Mouse (Mus musculus): ENCODE data around the gene Hsh2d. TPM values are rescaled to one million over a fixed set of nuclear protein-coding genes. Genes with fewer than 3 reads are reported as not detected.

Gene Hsh2d
- polyA plus RNA-seq (2015; fragmentation: Nextera tagmentation; extraction: Ambion mirVana): not detected in 2 replicates

GRCm38 (mm10) chr8:72189417-72190214, at the start of gene Hsh2d:
Gene Hsh2d (plus strand): TSS chr8:72189638.
- Histone ChIP-seq H3K27me3 (ENCODE audit: insufficient read depth, low read length) (no peaks in the 10 kb centered on the region), H3K27ac (ENCODE audit: low read length) (no peak within 1 kb of the TSS), H3K9me3 (ENCODE audit: low read length) (no peaks in the 10 kb centered on the region), H3K9ac (replicated peaks; ENCODE audit: low read length) (no peak within 1 kb of the TSS), H3K4me3 (ENCODE audit: low read length) (no peak within 1 kb of the TSS), H3K4me1 (ENCODE audit: insufficient read depth, low read length) (no peaks in the 10 kb centered on the region), H3K36me3 (ENCODE audit: insufficient read depth, low read length) (no peaks in the 10 kb centered on the region), H3K4me2 (replicated peaks; ENCODE audit: low read depth, low read length) (no peak within 1 kb of the TSS)
- no peak for ATAC-seq (ENCODE audit: low FRiP score, low TSS enrichment)
- WGBS: 66% methylated on average over 12 of the region's 12 CpGs

- ATAC-seq (ENCODE audit: low FRiP score, low TSS enrichment): no peak
- Histone ChIP-seq H3K27ac (ENCODE audit: low read length) (no peak overlapping the region), H3K27me3 (ENCODE audit: insufficient read depth, low read length) (no peaks in the 10 kb centered on the region), H3K9ac (replicated peaks; ENCODE audit: low read length) (no peak overlapping the region), H3K36me3 (ENCODE audit: insufficient read depth, low read length) (peaks cover 94% of the 10 kb centered on the region), H3K4me1 (ENCODE audit: insufficient read depth, low read length) (0 out of 2 replicates have a peak, but pooled peaks cover 3% of the 10 kb centered on the region), H3K4me2 (replicated peaks; ENCODE audit: low read depth, low read length) (no peak overlapping the region), H3K9me3 (ENCODE audit: low read length) (no peaks in the 10 kb centered on the region), H3K4me3 (ENCODE audit: low read length) (no peak overlapping the region)
- 90% methylated on average over 13 of the region's 13 CpGs for WGBS
Measured at GRCm38 (mm10) chr8:72143256-72143824, 46.1 kb upstream of the Hsh2d start.

- Histone ChIP-seq H3K27me3 (ENCODE audit: insufficient read depth, low read length) (no peaks in the 10 kb centered on the region), H3K9ac (replicated peaks; ENCODE audit: low read length) (no peak overlapping the region), H3K9me3 (ENCODE audit: low read length) (no peaks in the 10 kb centered on the region), H3K4me1 (ENCODE audit: insufficient read depth, low read length) (0 out of 2 replicates have a peak, but pooled peaks cover 5% of the 10 kb centered on the region), H3K4me2 (replicated peaks; ENCODE audit: low read depth, low read length) (no peak overlapping the region), H3K36me3 (ENCODE audit: insufficient read depth, low read length) (peaks cover 91% of the 10 kb centered on the region), H3K4me3 (ENCODE audit: low read length) (no peak overlapping the region), H3K27ac (ENCODE audit: low read length) (no peak overlapping the region)
- no peak for ATAC-seq (ENCODE audit: low FRiP score, low TSS enrichment)
- WGBS: 93% methylated on average over 5 of the region's 5 CpGs
Measured at GRCm38 (mm10) chr8:72144345-72144975, 45.0 kb upstream of the Hsh2d start.

GRCm38 (mm10) chr8:72145511-72145910, 43.9 kb upstream of the Hsh2d start:
- no peak overlapping the region for H3K27ac ChIP-seq (ENCODE audit: low read length)

GRCm38 (mm10) chr8:72146056-72146455, 43.4 kb upstream of the Hsh2d start:
- H3K4me3 ChIP-seq (ENCODE audit: low read length): no peak overlapping the region
- peaks cover 93% of the 10 kb centered on the region for H3K36me3 ChIP-seq (ENCODE audit: insufficient read depth, low read length)
- H3K9me3 ChIP-seq (ENCODE audit: low read length): no peaks in the 10 kb centered on the region
- H3K9ac ChIP-seq (replicated peaks; ENCODE audit: low read length): no peak overlapping the region
- 87% methylated on average over 1 of the region's 1 CpGs for WGBS
- H3K4me1 ChIP-seq (ENCODE audit: insufficient read depth, low read length): 0 out of 2 replicates have a peak, but pooled peaks cover 5% of the 10 kb centered on the region
- ATAC-seq (ENCODE audit: low FRiP score, low TSS enrichment): no peak
- H3K27me3 ChIP-seq (ENCODE audit: insufficient read depth, low read length): no peaks in the 10 kb centered on the region
- H3K27ac ChIP-seq (ENCODE audit: low read length): no peak overlapping the region
- H3K4me2 ChIP-seq (replicated peaks; ENCODE audit: low read depth, low read length): no peak overlapping the region

More at GRCm38 (mm10) chr8:72145511-72145910, 43.9 kb upstream of the Hsh2d start:
- 83% methylated on average over 3 of the region's 3 CpGs for WGBS
- Histone ChIP-seq H3K27me3 (ENCODE audit: insufficient read depth, low read length) (no peaks in the 10 kb centered on the region), H3K9me3 (ENCODE audit: low read length) (no peaks in the 10 kb centered on the region), H3K36me3 (ENCODE audit: insufficient read depth, low read length) (peaks cover 91% of the 10 kb centered on the region), H3K4me2 (replicated peaks; ENCODE audit: low read depth, low read length) (no peak overlapping the region), H3K4me1 (ENCODE audit: insufficient read depth, low read length) (0 out of 2 replicates have a peak, but pooled peaks cover 5% of the 10 kb centered on the region), H3K4me3 (ENCODE audit: low read length) (no peak overlapping the region), H3K9ac (replicated peaks; ENCODE audit: low read length) (no peak overlapping the region)
- ATAC-seq (ENCODE audit: low FRiP score, low TSS enrichment): no peak

- H3K36me3 ChIP-seq (ENCODE audit: insufficient read depth, low read length): peaks cover 93% of the 10 kb centered on the region
- ATAC-seq (ENCODE audit: low FRiP score, low TSS enrichment): no peak
- no peak overlapping the region for H3K4me3 ChIP-seq (ENCODE audit: low read length)
- WGBS: 93% methylated on average over 3 of the region's 3 CpGs
- no peaks in the 10 kb centered on the region for H3K9me3 ChIP-seq (ENCODE audit: low read length)
- H3K9ac ChIP-seq (replicated peaks; ENCODE audit: low read length): no peak overlapping the region
- no peaks in the 10 kb centered on the region for H3K27me3 ChIP-seq (ENCODE audit: insufficient read depth, low read length)
- H3K4me1 ChIP-seq (ENCODE audit: insufficient read depth, low read length): 0 out of 2 replicates have a peak, but pooled peaks cover 5% of the 10 kb centered on the region
- no peak overlapping the region for H3K27ac ChIP-seq (ENCODE audit: low read length)
- no peak overlapping the region for H3K4me2 ChIP-seq (replicated peaks; ENCODE audit: low read depth, low read length)
Measured at GRCm38 (mm10) chr8:72146556-72146955, 42.9 kb upstream of the Hsh2d start.

- Histone ChIP-seq H3K36me3 (ENCODE audit: insufficient read depth, low read length) (peaks cover 93% of the 10 kb centered on the region), H3K4me2 (replicated peaks; ENCODE audit: low read depth, low read length) (no peak overlapping the region), H3K9ac (replicated peaks; ENCODE audit: low read length) (no peak overlapping the region), H3K4me3 (ENCODE audit: low read length) (no peak overlapping the region), H3K27ac (ENCODE audit: low read length) (no peak overlapping the region), H3K27me3 (ENCODE audit: insufficient read depth, low read length) (no peaks in the 10 kb centered on the region), H3K9me3 (ENCODE audit: low read length) (no peaks in the 10 kb centered on the region), H3K4me1 (ENCODE audit: insufficient read depth, low read length) (0 out of 2 replicates have a peak, but pooled peaks cover 5% of the 10 kb centered on the region)
- 78% methylated on average over 2 of the region's 2 CpGs for WGBS
- no peak for ATAC-seq (ENCODE audit: low FRiP score, low TSS enrichment)
Measured at GRCm38 (mm10) chr8:72147266-72147665, 42.2 kb upstream of the Hsh2d start.

- 0 out of 2 replicates have a peak overlapping the region, but pooled peaks have one; percentile 16 for H3K9ac ChIP-seq (replicated peaks; ENCODE audit: low read length)
- 0 out of 2 replicates have a peak, but pooled peaks cover 5% of the 10 kb centered on the region for H3K4me1 ChIP-seq (ENCODE audit: insufficient read depth, low read length)
- no peak overlapping the region for H3K4me3 ChIP-seq (ENCODE audit: low read length)
- WGBS: 95% methylated on average over 1 of the region's 1 CpGs
- no peak overlapping the region for H3K4me2 ChIP-seq (replicated peaks; ENCODE audit: low read depth, low read length)
- no peaks in the 10 kb centered on the region for H3K9me3 ChIP-seq (ENCODE audit: low read length)
- no peak for ATAC-seq (ENCODE audit: low FRiP score, low TSS enrichment)
- no peaks in the 10 kb centered on the region for H3K27me3 ChIP-seq (ENCODE audit: insufficient read depth, low read length)
- peaks cover 90% of the 10 kb centered on the region for H3K36me3 ChIP-seq (ENCODE audit: insufficient read depth, low read length)
- H3K27ac ChIP-seq (ENCODE audit: low read length): no peak overlapping the region
Measured at GRCm38 (mm10) chr8:72149056-72149455, 40.4 kb upstream of the Hsh2d start.

- Histone ChIP-seq H3K9ac (replicated peaks; ENCODE audit: low read length) (no peak overlapping the region), H3K4me1 (ENCODE audit: insufficient read depth, low read length) (0 out of 2 replicates have a peak, but pooled peaks cover 5% of the 10 kb centered on the region), H3K36me3 (ENCODE audit: insufficient read depth, low read length) (peaks cover 71% of the 10 kb centered on the region), H3K4me3 (ENCODE audit: low read length) (no peak overlapping the region), H3K9me3 (ENCODE audit: low read length) (no peaks in the 10 kb centered on the region), H3K27me3 (ENCODE audit: insufficient read depth, low read length) (no peaks in the 10 kb centered on the region), H3K27ac (ENCODE audit: low read length) (no peak overlapping the region), H3K4me2 (replicated peaks; ENCODE audit: low read depth, low read length) (no peak overlapping the region)
- ATAC-seq (ENCODE audit: low FRiP score, low TSS enrichment): no peak
- WGBS: 89% methylated on average over 3 of the region's 3 CpGs
Measured at GRCm38 (mm10) chr8:72151418-72152078, 37.9 kb upstream of the Hsh2d start.

All from kidney, embryonic 16.5 days (tissue).